Mouse (Mus musculus) ES-Bruce4 (cell line): ENCODE measurements around the gene Dmd. TPM values are rescaled to one million over a fixed set of nuclear protein-coding genes. Genes with fewer than 3 reads are reported as not detected.
"Not testable (repeated sequence)": the region's sequence is repeated elsewhere in the genome, so short reads cannot be mapped to it uniquely, and the experiment has no call there.

Source experiments
- H3K27ac ChIP-seq: 2 replicates; pipeline ENCODE4 v1.5.1; 2012; ENCODE audit warnings: low read length, inconsistent platforms; ENCODE audit not compliant: insufficient read depth
- H3K27me3 ChIP-seq: 2 replicates; pipeline ENCODE4 v1.6.1; 2012; ENCODE audit warnings: mild to moderate bottlenecking, low read length, inconsistent platforms; ENCODE audit not compliant: control insufficient read depth, poor library complexity, insufficient read depth, severe bottlenecking
- H3K36me3 ChIP-seq: 2 replicates; pipeline ENCODE4 v1.6.1; 2012; ENCODE audit warnings: inconsistent platforms, mild to moderate bottlenecking, low read length, moderate library complexity; ENCODE audit not compliant: control insufficient read depth, poor library complexity, insufficient read depth, severe bottlenecking
- H3K4me1 ChIP-seq: one replicate; pipeline ENCODE4 v1.8.1; 2011; ENCODE audit warnings: low read length; ENCODE audit not compliant: control insufficient read depth, insufficient read depth
- H3K4me3 ChIP-seq: 2 replicates; pipeline ENCODE4 v1.5.1; 2011; ENCODE audit warnings: low read depth, mild to moderate bottlenecking, low read length
- H3K9ac ChIP-seq: 2 replicates; pipeline ENCODE4 v1.6.1; 2012; ENCODE audit warnings: low read depth, mild to moderate bottlenecking, inconsistent platforms; ENCODE audit not compliant: poor library complexity, severe bottlenecking
- H3K9me3 ChIP-seq: replicated peaks from 2 replicates; pipeline ENCODE4 v1.6.1; 2012; ENCODE audit warnings: mild to moderate bottlenecking, low read length, inconsistent platforms; ENCODE audit not compliant: control insufficient read depth, poor library complexity, insufficient read depth, severe bottlenecking
- CTCF ChIP-seq: IDR thresholded peaks from one replicate; pipeline ENCODE4 v1.8.1; 2011; ENCODE audit warnings: low read depth, low read length
- EP300 ChIP-seq: IDR thresholded peaks from 2 replicates; pipeline ENCODE4 v1.6.1; 2011; ENCODE audit warnings: low read depth, low read length; ENCODE audit not compliant: insufficient read depth
- POLR2A ChIP-seq: IDR thresholded peaks from one replicate; pipeline ENCODE4 v1.8.1; 2011; ENCODE audit warnings: low read length; ENCODE audit not compliant: insufficient read depth
- polyA plus RNA-seq: library from polyadenylated mRNA; stranded (reverse); fragments of >200 nt; gene quantifications from 2 replicates; pipeline ENCODE4 v1.2.4, GENCODE M21; 2011; ENCODE audit warnings: low read depth; ENCODE audit not compliant: missing spikeins, insufficient read depth, insufficient read length

Dmd gene
- polyA plus RNA-seq, 1 experiment = 29.5 TPM

DNA sequence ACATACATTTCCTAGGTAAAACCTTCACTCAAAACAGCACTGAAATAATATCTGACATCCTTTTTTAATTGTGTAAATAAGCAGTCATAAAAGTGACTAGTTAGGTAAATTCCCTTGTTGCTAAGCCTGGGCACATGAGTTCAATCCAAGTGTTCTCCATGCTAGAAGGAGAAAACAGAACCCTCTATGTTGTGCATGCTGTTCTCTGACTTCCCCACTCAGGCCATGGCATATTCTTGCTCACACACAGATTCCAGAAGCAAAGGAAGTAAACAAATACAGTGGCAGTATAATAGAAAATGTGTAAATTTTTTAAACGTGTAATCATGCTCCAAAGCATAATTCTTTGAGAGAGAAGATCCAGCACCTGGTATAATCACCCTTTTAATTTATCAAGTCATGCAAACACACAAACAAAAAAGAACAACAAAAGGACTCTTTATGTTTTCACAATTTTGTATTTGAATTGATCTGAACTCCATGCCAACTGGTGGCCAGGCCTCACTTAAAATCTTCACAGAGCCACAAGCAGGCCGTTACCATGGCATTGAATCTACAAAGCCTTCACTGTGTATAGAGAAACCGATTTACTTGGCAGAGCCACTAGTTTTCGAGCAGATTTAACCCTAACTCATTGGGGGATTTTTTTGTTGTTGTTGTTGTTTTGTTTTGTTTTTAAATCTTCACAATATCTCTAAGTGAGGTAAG is 797.8 kb downstream of the Dmd start:
- Histone ChIP-seq H3K36me3 (no peaks in the 10 kb centered on the region), H3K27ac (no peak overlapping the region), H3K4me1 (no peaks in the 10 kb centered on the region), H3K9ac (no peak overlapping the region), H3K4me3 (no peak overlapping the region), H3K9me3 (no peaks in the 10 kb centered on the region), H3K27me3 (no peaks in the 10 kb centered on the region)
- no peak for TF ChIP-seq EP300
- TF ChIP-seq POLR2A = no peak
- TF ChIP-seq CTCF = no peak

DNA sequence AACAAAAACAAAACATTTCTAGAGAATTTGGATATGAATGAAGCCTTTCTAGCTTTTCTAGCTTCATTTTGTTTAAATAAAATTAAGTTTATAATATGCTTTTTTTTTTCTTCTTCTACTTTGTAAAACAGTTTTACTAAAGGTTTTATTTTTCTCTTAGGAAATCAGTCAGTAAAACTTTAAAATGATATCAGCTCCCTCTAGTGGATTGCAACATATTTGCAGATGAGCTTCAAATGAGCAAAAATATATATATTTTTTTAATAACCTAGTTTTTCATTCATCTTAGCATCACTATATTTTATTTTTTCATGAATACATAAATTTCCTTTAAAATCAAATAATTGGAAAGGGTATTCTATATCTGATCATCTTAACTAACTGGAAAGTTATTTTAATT is 838.7 kb downstream of the Dmd start:
- TF ChIP-seq POLR2A (no peak), CTCF (no peak), EP300 (no peak)
- Histone ChIP-seq H3K4me1 (no peaks in the 10 kb centered on the region), H3K27ac (no peak overlapping the region), H3K36me3 (no peaks in the 10 kb centered on the region), H3K27me3 (no peaks in the 10 kb centered on the region), H3K4me3 (no peak overlapping the region), H3K9ac (no peak overlapping the region), H3K9me3 (no peaks in the 10 kb centered on the region)

DNA sequence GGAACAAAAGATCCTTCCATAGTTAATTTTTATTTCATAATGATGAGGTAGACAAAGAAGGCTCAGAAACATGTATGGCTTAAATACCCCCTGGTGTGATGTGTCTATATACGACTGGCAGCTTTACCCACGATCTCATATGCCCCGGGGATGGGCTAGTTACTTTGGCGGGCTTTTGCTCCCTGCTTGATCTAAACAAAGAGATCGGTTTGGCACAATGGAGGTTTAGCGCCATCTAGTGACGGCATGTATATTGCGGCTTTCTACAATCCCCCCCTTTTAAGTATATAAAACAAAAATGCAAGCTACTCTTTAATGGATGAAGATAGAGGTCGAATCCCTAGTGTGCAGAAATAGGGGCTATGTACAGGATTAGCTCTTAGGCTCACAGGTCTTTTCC is 918.8 kb downstream of the Dmd start:
- H3K4me1 ChIP-seq, H3K4me3 ChIP-seq, H3K9me3 ChIP-seq, H3K9ac ChIP-seq, H3K27me3 ChIP-seq, H3K27ac ChIP-seq, H3K36me3 ChIP-seq: not testable (repeated sequence)

DNA sequence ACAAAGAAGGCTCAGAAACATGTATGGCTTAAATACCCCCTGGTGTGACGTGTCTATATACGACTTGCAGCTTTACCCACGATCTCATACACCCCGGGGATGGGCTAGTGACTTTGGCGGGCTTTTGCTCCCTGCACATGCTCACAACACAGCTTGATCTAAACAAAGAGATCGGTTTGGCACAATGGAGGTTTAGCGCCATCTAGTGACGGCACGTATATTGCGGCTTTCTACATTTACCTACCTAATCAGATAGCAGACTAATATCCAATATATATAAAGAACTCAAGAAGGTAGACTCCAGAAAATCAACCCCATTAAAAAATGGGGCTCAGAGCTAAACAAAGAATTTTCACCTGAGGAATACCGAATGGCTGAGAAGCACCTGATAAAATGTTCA is 926.7 kb downstream of the Dmd start:
- H3K4me3 ChIP-seq, H3K9me3 ChIP-seq, H3K27me3 ChIP-seq, H3K36me3 ChIP-seq, H3K27ac ChIP-seq, H3K9ac ChIP-seq, H3K4me1 ChIP-seq: not testable (repeated sequence)

DNA sequence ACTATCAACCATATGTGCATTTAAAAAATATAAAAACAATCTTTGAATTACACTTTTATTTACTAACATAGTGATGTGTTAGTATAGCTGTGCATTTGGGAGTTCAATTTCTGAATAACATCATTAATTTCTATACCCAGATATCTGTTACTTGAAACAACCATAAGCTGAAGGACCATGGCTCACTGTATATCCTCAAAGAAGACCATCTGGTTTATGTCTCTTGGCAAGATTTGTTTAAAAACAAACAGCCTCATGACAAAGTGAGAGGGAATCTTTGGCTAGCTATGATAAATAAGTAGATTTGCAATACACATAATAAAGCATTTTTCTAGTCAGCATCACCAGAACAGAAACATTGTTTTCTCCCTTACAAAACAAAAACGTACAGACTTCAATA is 1027.2 kb downstream of the Dmd start:
- no peak overlapping the region for H3K4me3 ChIP-seq
- no peak for TF ChIP-seq CTCF
- TF ChIP-seq EP300 = no peak
- TF ChIP-seq POLR2A = no peak
- H3K4me1 ChIP-seq = no peaks in the 10 kb centered on the region
- H3K36me3 ChIP-seq = no peaks in the 10 kb centered on the region
- H3K27me3 ChIP-seq = no peaks in the 10 kb centered on the region
- H3K27ac ChIP-seq = no peak overlapping the region
- no peak overlapping the region for H3K9ac ChIP-seq
- no peaks in the 10 kb centered on the region for H3K9me3 ChIP-seq

DNA sequence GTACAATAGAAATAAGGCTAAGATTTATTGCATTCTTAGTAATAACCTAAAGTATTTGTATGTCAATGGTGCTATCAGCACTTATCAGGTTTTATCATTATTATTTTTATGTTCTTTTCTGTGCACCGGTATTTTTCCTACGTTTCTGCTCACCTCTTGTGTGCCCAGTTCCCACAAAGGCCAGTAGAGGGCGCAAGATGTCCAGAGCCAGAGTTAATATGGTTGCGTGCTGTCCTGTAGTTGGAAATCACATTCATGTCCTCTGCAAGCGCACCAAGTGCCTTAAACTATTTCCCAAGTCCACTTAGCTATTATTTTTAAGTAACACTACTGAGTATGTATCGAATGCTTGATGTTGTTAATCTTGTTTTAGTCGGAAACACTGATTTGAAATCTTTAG is 1052.6 kb downstream of the Dmd start:
- Histone ChIP-seq H3K9ac (no peak overlapping the region), H3K4me1 (no peaks in the 10 kb centered on the region), H3K36me3 (no peaks in the 10 kb centered on the region), H3K27ac (no peak overlapping the region), H3K27me3 (no peaks in the 10 kb centered on the region), H3K9me3 (no peaks in the 10 kb centered on the region), H3K4me3 (no peak overlapping the region)
- TF ChIP-seq CTCF (peak; percentile 72), POLR2A (no peak), EP300 (no peak)

DNA sequence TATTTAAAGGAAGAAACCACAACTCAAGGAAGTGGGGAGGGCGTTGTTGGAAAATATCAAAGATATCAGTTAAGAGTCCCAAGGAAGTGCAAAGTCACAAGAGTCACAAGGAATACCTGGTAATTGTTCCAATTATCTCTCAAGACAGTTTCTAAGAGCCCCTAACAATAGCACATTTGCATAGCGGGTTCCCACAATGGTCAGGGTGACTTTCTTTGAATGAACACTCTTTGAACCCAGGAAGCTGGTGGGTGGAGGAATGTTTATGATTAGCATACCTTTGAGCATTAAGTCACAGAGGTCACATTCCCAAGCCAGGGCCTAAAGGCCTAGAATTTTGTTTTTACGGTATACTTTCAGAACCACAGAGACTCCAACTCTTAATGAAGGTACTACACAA is 1113.8 kb downstream of the Dmd start:
- H3K9ac ChIP-seq, H3K27ac ChIP-seq, H3K9me3 ChIP-seq, H3K36me3 ChIP-seq, H3K4me1 ChIP-seq, H3K4me3 ChIP-seq, H3K27me3 ChIP-seq: not testable (repeated sequence)
